Mouse (Mus musculus) kidney, embryonic 14.5 days (tissue): ENCODE measurements around the gene Olfr54. TPM values are rescaled to one million over a fixed set of nuclear protein-coding genes. Genes with fewer than 3 reads are reported as not detected.
"Not testable (repeated sequence)": the region's sequence is repeated elsewhere in the genome, so short reads cannot be mapped to it uniquely, and the experiment has no call there.

Experiments used
- ATAC-seq: fragments of 200-750 bp; cut with Nextera tagmentation; 2 replicates; pipeline ENCODE4 v1.8.0; 2017; ENCODE audit warnings: moderate number of reproducible peaks, mild to moderate bottlenecking, moderate TSS enrichment, moderate library complexity; ENCODE audit not compliant: low FRiP score, low TSS enrichment
- H3K27ac ChIP-seq: fragments of 300-500 bp; sonication (generic); 2 replicates; pipeline ENCODE4 v1.5.1; 2014; ENCODE audit warnings: low read depth, mild to moderate bottlenecking, low read length, moderate library complexity, mixed read lengths
- H3K27me3 ChIP-seq: fragments of 300-500 bp; sonication (generic); 2 replicates; pipeline ENCODE4 v1.6.1; 2014; ENCODE audit warnings: mild to moderate bottlenecking, low read length; ENCODE audit not compliant: control insufficient read depth, insufficient read depth
- H3K36me3 ChIP-seq: fragments of 300-500 bp; sonication (generic); 2 replicates; pipeline ENCODE4 v1.6.1; 2014; ENCODE audit warnings: low read length, mixed read lengths; ENCODE audit not compliant: control insufficient read depth, insufficient read depth
- H3K4me1 ChIP-seq: fragments of 300-500 bp; sonication (generic); 2 replicates; pipeline ENCODE4 v1.6.1; 2014; ENCODE audit warnings: low read length, mixed read lengths; ENCODE audit not compliant: control insufficient read depth, insufficient read depth
- H3K4me2 ChIP-seq: fragments of 300-500 bp; sonication (generic); replicated peaks from 2 replicates; pipeline ENCODE4 v1.6.1; 2014; ENCODE audit warnings: low read depth, mild to moderate bottlenecking, low read length
- H3K4me3 ChIP-seq: fragments of 300-500 bp; sonication (generic); 2 replicates; pipeline ENCODE4 v1.5.1; 2014; ENCODE audit warnings: mild to moderate bottlenecking, low read length
- H3K9ac ChIP-seq: fragments of 300-500 bp; sonication (generic); 2 replicates; pipeline ENCODE4 v1.6.1; 2014; ENCODE audit warnings: low read depth, mild to moderate bottlenecking, low read length, moderate library complexity
- H3K9me3 ChIP-seq: fragments of 300-500 bp; sonication (generic); 2 replicates; pipeline ENCODE4 v1.6.1; 2016; ENCODE audit warnings: low read length; ENCODE audit not compliant: control insufficient read depth
- WGBS: fragments of 180-500 bp; shearing (Covaris S2); extraction: QIAGEN DNeasy Blood & Tissue Kit; methylation state at CpG from one replicate; pipeline ENCODE4 v1.1.7; 2014; 5-methylcytosine and 5-hydroxymethylcytosine counted together
- polyA plus RNA-seq: library from polyadenylated mRNA; unstranded; fragments of >200 nt; fragmentation: Nextera tagmentation; extraction: Ambion mirVana; gene quantifications from 2 replicates; pipeline ENCODE4 v1.2.1, GENCODE M21; 2014

Gene Olfr54
- polyA plus RNA-seq, 1 experiment from 2014 or later: not detected

DNA sequence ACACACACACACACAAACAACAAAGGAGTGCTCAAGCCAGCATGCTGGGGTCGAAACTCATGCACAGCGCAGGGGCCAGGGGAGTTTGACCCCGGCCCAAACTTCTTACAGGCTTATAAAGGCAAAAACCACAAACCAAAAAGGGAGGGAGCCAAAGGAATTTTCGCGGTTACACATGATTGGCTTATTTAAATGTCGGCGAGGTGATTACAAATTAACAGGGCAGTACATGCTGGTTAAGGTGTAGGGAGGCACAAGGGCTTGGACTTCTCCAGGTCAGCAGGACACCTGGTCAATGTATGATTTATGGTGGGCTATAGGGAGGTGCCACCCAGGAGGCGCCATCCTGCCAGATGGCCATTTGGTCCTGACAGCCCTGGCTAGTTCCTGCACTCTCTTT, 15.3 kb downstream of the Olfr54 start:
- 36% methylated on average over 8 of the region's 8 CpGs for WGBS

GRCm38 (mm10) chr11:51030225-51030624, 16.2 kb downstream of the Olfr54 start:
- Histone ChIP-seq H3K4me3 (no peak overlapping the region), H3K4me2 (no peak overlapping the region), H3K9me3 (no peaks in the 10 kb centered on the region), H3K9ac (no peak overlapping the region), H3K4me1 (no peaks in the 10 kb centered on the region), H3K36me3 (no peaks in the 10 kb centered on the region), H3K27me3 (no peaks in the 10 kb centered on the region), H3K27ac (no peak overlapping the region)
- ATAC-seq: no peak
- WGBS: 46% methylated on average over 2 of the region's 2 CpGs

More for the DNA sequence above, 15.3 kb downstream of the Olfr54 start:
- not testable (repeated sequence) for H3K4me3 ChIP-seq, H3K4me2 ChIP-seq, ATAC-seq, H3K9ac ChIP-seq, H3K36me3 ChIP-seq, H3K27me3 ChIP-seq, H3K27ac ChIP-seq, H3K9me3 ChIP-seq, H3K4me1 ChIP-seq

GRCm38 (mm10) chr11:51032851-51033250, 18.8 kb downstream of the Olfr54 start:
- no peak overlapping the region for H3K4me2 ChIP-seq
- H3K9me3 ChIP-seq: no peaks in the 10 kb centered on the region
- H3K27ac ChIP-seq: no peak overlapping the region
- WGBS: 23% methylated on average over 1 of the region's 1 CpGs
- ATAC-seq: no peak
- H3K4me3 ChIP-seq: no peak overlapping the region
- H3K9ac ChIP-seq: no peak overlapping the region
- no peaks in the 10 kb centered on the region for H3K4me1 ChIP-seq
- no peaks in the 10 kb centered on the region for H3K27me3 ChIP-seq
- no peaks in the 10 kb centered on the region for H3K36me3 ChIP-seq

- not testable (repeated sequence) for H3K9me3 ChIP-seq, H3K4me1 ChIP-seq, H3K4me3 ChIP-seq, ATAC-seq, H3K27me3 ChIP-seq, H3K9ac ChIP-seq, H3K27ac ChIP-seq, H3K36me3 ChIP-seq, H3K4me2 ChIP-seq
These were observed 20.1 kb downstream of the Olfr54 start for GRCm38 (mm10) chr11:51034141-51034540.

DNA sequence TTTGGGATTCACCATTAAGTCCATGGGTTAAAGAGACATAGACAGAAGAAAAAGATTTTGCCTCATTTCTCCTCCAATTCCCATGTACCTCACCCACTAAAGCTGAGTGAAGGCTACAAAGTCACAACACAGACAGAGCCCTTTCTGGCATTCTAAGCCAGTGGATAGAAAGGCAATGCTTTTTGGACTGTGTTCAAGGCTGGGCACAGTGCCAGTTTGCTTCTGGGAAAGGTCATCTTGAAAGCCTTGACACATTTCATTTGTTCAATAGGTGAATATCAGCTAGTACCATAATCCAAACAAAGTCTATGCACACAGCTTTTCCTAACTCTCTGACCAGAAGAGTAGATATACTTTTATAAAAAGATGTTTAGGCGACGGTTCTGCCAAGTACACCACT, 21.9 kb downstream of the Olfr54 start:
- H3K4me2 ChIP-seq: no peak overlapping the region
- 92% methylated on average over 2 of the region's 2 CpGs for WGBS
- H3K27me3 ChIP-seq: no peaks in the 10 kb centered on the region
- no peak overlapping the region for H3K4me3 ChIP-seq
- H3K9ac ChIP-seq: no peak overlapping the region
- H3K4me1 ChIP-seq: no peaks in the 10 kb centered on the region
- H3K36me3 ChIP-seq: no peaks in the 10 kb centered on the region
- no peaks in the 10 kb centered on the region for H3K9me3 ChIP-seq
- no peak for ATAC-seq
- H3K27ac ChIP-seq: no peak overlapping the region

DNA sequence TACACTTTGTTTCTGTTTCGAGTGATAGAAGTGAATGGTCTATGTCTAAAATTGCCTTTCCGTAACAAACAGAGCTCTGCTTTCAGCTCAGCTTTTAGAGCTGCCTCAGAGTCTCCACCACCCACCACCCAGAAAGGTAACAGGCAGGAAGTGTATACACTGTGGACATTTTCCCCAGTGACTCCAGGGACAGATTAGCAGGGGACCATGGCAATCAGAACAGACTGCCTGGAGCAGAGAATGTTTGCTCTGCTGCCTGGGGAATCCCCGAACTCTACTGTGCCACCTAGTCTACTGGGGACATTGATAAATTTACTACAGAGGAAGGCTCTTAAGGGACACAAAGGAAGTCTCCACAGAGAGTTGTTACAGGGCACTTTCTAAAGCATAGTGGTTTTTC, 30.7 kb downstream of the Olfr54 start:
- H3K27me3 ChIP-seq, H3K4me2 ChIP-seq, ATAC-seq, H3K4me1 ChIP-seq, H3K9ac ChIP-seq, H3K9me3 ChIP-seq, H3K36me3 ChIP-seq, H3K27ac ChIP-seq, H3K4me3 ChIP-seq: not testable (repeated sequence)
- 69% methylated on average over 3 of the region's 3 CpGs for WGBS

DNA sequence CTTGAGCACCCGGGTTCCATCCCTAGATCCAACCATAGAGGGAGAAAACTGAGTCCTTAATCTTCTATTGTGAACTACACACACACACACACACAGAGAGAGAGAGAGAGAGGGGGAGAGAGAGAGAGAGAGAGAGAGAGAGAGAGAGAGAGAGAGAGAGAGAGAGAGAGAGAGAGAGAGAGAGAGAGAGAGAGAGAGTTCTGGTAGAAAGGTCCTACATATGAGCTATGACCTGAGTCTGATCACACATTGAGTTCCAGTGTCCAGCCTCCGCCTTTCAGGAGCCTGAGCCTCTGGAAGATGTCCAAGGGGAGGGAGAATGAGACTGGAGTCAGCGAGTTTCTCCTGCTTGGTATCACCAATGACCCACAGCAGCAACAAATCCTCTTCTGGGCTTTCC, 33.8 kb downstream of the Olfr54 start, which contains the start of gene Olfr1375:
TSS of gene Olfr1375 (plus strand) at position 301 of the 400 bp plus-strand sequence.
- not testable (repeated sequence) for H3K4me2 ChIP-seq, H3K27me3 ChIP-seq, H3K9ac ChIP-seq, H3K4me3 ChIP-seq, H3K27ac ChIP-seq, H3K4me1 ChIP-seq, H3K36me3 ChIP-seq, ATAC-seq, H3K9me3 ChIP-seq
- WGBS: 73% methylated on average over 3 of the region's 3 CpGs

GRCm38 (mm10) chr11:51051678-51052077, 37.6 kb downstream of the Olfr54 start:
- Histone ChIP-seq H3K36me3 (no peaks in the 10 kb centered on the region), H3K9ac (no peak overlapping the region), H3K4me3 (no peak overlapping the region), H3K4me2 (no peak overlapping the region), H3K27me3 (no peaks in the 10 kb centered on the region), H3K27ac (no peak overlapping the region), H3K4me1 (no peaks in the 10 kb centered on the region), H3K9me3 (no peaks in the 10 kb centered on the region)
- ATAC-seq: no peak
- WGBS: 52% methylated on average over 2 of the region's 2 CpGs

DNA sequence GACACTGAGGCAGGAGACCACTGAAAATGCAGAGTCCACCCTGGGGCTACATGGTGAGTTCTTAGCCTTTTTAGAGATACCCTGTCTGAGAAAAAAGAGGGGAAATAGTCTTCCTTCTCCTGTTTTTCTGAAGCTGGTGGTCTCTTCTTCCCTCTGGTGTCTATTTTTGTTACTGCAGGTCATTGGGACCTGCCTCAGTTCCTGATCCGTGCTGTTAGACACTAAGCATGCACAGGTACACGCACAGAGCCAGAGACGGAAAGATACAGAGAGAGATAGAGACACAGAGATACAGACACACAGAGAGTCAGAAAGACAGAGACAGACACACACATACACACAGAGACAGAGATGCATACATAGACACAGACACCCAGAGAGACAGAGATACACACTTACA, 39.2 kb downstream of the Olfr54 start:
- Histone ChIP-seq H3K36me3 (no peaks in the 10 kb centered on the region), H3K9ac (no peak overlapping the region), H3K4me1 (no peaks in the 10 kb centered on the region), H3K4me3 (no peak overlapping the region), H3K27ac (no peak overlapping the region), H3K4me2 (no peak overlapping the region), H3K9me3 (no peaks in the 10 kb centered on the region), H3K27me3 (no peaks in the 10 kb centered on the region)
- WGBS: 58% methylated on average over 3 of the region's 3 CpGs
- ATAC-seq: no peak
